8 mouse cellular contexts compared by ENCODE assay signal in genomic region chr8:123064072-123064471, GRCm38 (mm10). TPM values are rescaled to one million over a fixed set of nuclear protein-coding genes. Genes with fewer than 3 reads are reported as not detected.
DNase-seq lines count a peak whose midpoint lies in the region; ATAC-seq and TF ChIP-seq lines count a peak whose summit lies in the region.

No protein-coding gene starts in this region.

- TF ChIP-seq CTCF in lung, postnatal 0 days (IDR thresholded peaks at IDR 0.05): no peak
- no peak for TF ChIP-seq CTCF in small intestine, adult 2 months (IDR thresholded peaks at IDR 0.05; ENCODE audit: extremely low read depth, insufficient read length, insufficient replicate concordance, low read depth, low read length)

- intact Hi-C loops in left cerebral cortex, postnatal 4 days (cut with DNase I): loop anchor here (5.0 kb wide), 1 partner anchor 157 kb away; no protein-coding TSS in a partner anchor

- no peaks in the 10 kb centered on the region for H3K27me3 ChIP-seq in lung, postnatal 0 days (replicated peaks; ENCODE audit: insufficient read depth, low read length)
- H3K27me3 ChIP-seq in forebrain, embryonic 13.5 days: no peaks in the 10 kb centered on the region
- no peaks in the 10 kb centered on the region for H3K27me3 ChIP-seq in limb, embryonic 14.5 days (ENCODE audit: control insufficient read depth, insufficient read depth, low read length)
- H3K27me3 ChIP-seq in small intestine, adult 2 months (ENCODE audit: control insufficient read depth, insufficient read depth, low read length): no peaks in the 10 kb centered on the region

- TF ChIP-seq POLR2A in limb, embryonic 14.5 days (IDR thresholded peaks at IDR 0.05; ENCODE audit: borderline replicate concordance, extremely low read depth, insufficient read depth, insufficient read length): no peak
- no peak for TF ChIP-seq POLR2A in small intestine, adult 2 months (IDR thresholded peaks at IDR 0.05; ENCODE audit: low read depth, low read length)

- no peak for ATAC-seq in lung, postnatal 0 days
- no peak for ATAC-seq in forebrain, embryonic 13.5 days
- no peak for ATAC-seq in limb, embryonic 14.5 days (ENCODE audit: low FRiP score, low read depth)

- peaks cover 7% of the 10 kb centered on the region; the same call in 1 of the 2 replicates for H3K4me1 ChIP-seq in lung, postnatal 0 days (ENCODE audit: insufficient read depth, low read depth, low read length)
- H3K4me1 ChIP-seq in forebrain, embryonic 13.5 days: peaks cover 28% of the 10 kb centered on the region
- peaks cover 12% of the 10 kb centered on the region for H3K4me1 ChIP-seq in limb, embryonic 14.5 days (ENCODE audit: control insufficient read depth, insufficient read depth, low read length)
- H3K4me1 ChIP-seq in small intestine, adult 2 months (ENCODE audit: control insufficient read depth, insufficient read depth, insufficient read length, low read length): peaks cover 8% of the 10 kb centered on the region

- no peak overlapping the region for H3K9ac ChIP-seq in lung, postnatal 0 days (replicated peaks; ENCODE audit: low read depth)
- peak overlapping the region; percentile 87 for H3K9ac ChIP-seq in forebrain, embryonic 13.5 days
- peak overlapping the region; percentile 93; the same call in 1 of the 2 replicates for H3K9ac ChIP-seq in limb, embryonic 14.5 days (ENCODE audit: low read depth, low read length, severe bottlenecking)

- TF ChIP-seq EP300 in lung, postnatal 0 days (IDR thresholded peaks at IDR 0.05): no peak

- no peak for DNase-seq in lung, postnatal 0 days (ENCODE audit: low spot score)
- DNase-seq in lung, adult 18-20 months: no peak
- DNase-seq in limb, embryonic 14.5 days (ENCODE audit: low spot score): no peak
- no peak for DNase-seq in cerebellum, adult 11 months
- no peak for DNase-seq in adrenal gland, postnatal 14 days
- no peak for DNase-seq in left cerebral cortex, postnatal 4 days

- WGBS in lung, postnatal 0 days: 72% methylated on average over 4 of the region's 4 CpGs
- 79% methylated on average over 4 of the region's 4 CpGs for WGBS in forebrain, embryonic 13.5 days
- 61% methylated on average over 4 of the region's 4 CpGs for WGBS in limb, embryonic 14.5 days
- WGBS in small intestine, adult 2 months: 82% methylated on average over 4 of the region's 4 CpGs

- no peak overlapping the region for H3K4me3 ChIP-seq in lung, postnatal 0 days (ENCODE audit: low read depth, low read length)
- no peak overlapping the region for H3K4me3 ChIP-seq in forebrain, embryonic 13.5 days
- H3K4me3 ChIP-seq in limb, embryonic 14.5 days (replicated peaks; ENCODE audit: low read length): no peak overlapping the region
- no peak overlapping the region for H3K4me3 ChIP-seq in small intestine, adult 2 months (ENCODE audit: low read depth, low read length)

- no peaks in the 10 kb centered on the region for H3K36me3 ChIP-seq in lung, postnatal 0 days (ENCODE audit: insufficient read depth, low read length)
- peaks cover 7% of the 10 kb centered on the region for H3K36me3 ChIP-seq in forebrain, embryonic 13.5 days (ENCODE audit: poor library complexity, severe bottlenecking)
- H3K36me3 ChIP-seq in limb, embryonic 14.5 days (ENCODE audit: control insufficient read depth, insufficient read depth, low read length): peaks cover 13% of the 10 kb centered on the region
- no peaks in the 10 kb centered on the region; the same call in 1 of the 2 replicates for H3K36me3 ChIP-seq in small intestine, adult 2 months (ENCODE audit: control insufficient read depth, insufficient read depth, low read length)

- H3K27ac ChIP-seq in lung, postnatal 0 days (ENCODE audit: low read length): no peak overlapping the region
- H3K27ac ChIP-seq in forebrain, embryonic 13.5 days: no peak overlapping the region
- H3K27ac ChIP-seq in limb, embryonic 14.5 days (replicated peaks; ENCODE audit: low read depth, low read length): no peak overlapping the region
- H3K27ac ChIP-seq in small intestine, adult 2 months (ENCODE audit: insufficient read depth, low read depth, low read length): peak overlapping the region; percentile 86; the same call in 1 of the 2 replicates

- H3K9me3 ChIP-seq in lung, postnatal 0 days (ENCODE audit: low read length): no peaks in the 10 kb centered on the region
- H3K9me3 ChIP-seq in forebrain, embryonic 13.5 days (replicated peaks): no peaks in the 10 kb centered on the region
- H3K9me3 ChIP-seq in limb, embryonic 14.5 days (ENCODE audit: control insufficient read depth, low read length): no peaks in the 10 kb centered on the region

- H3K4me2 ChIP-seq in lung, postnatal 0 days (replicated peaks; ENCODE audit: low read depth, low read length): peak overlapping the region; percentile 89; the same call in 1 of the 2 replicates
- H3K4me2 ChIP-seq in forebrain, embryonic 13.5 days: peak overlapping the region; percentile 85
- peak overlapping the region; percentile 78 for H3K4me2 ChIP-seq in limb, embryonic 14.5 days (replicated peaks; ENCODE audit: low read depth, low read length, severe bottlenecking)

RNA-seq across cellular contexts. Expression of gene Spg7, which starts 1.3 kb away (rescaled TPM):
- 22.7 and 27.3 TPM in 2 replicates for polyA plus RNA-seq in lung, postnatal 0 days (2015; fragmentation: Nextera tagmentation; extraction: Ambion mirVana)
- 45.1 and 47.3 TPM in 2 replicates for polyA plus RNA-seq in forebrain, embryonic 13.5 days (2015; fragmentation: Nextera tagmentation; extraction: Ambion mirVana)
- 88.7 and 90.0 TPM in 2 replicates for polyA plus RNA-seq in limb, embryonic 14.5 days (2012; rRNA removed)
- polyA plus RNA-seq in limb, embryonic 14.5 days (2014; fragmentation: Nextera tagmentation; extraction: Ambion mirVana): 34.8 and 37.5 TPM in 2 replicates
- 54.1 and 132 TPM in 2 replicates for polyA plus RNA-seq in small intestine, adult 2 months (2012; rRNA removed)
- total RNA-seq in adrenal gland, postnatal 14 days (2021): 73.2 and 79.6 TPM in 2 replicates
- total RNA-seq in left cerebral cortex, postnatal 4 days (2021): 10 to 100 TPM; 73.8 to 79.7 TPM

RNA-seq across cellular contexts. Expression of gene Ankrd11, which starts 22.0 kb away (rescaled TPM):
- 46.5 and 60.1 TPM in 2 replicates for polyA plus RNA-seq in lung, postnatal 0 days (2015; fragmentation: Nextera tagmentation; extraction: Ambion mirVana)
- polyA plus RNA-seq in forebrain, embryonic 13.5 days (2015; fragmentation: Nextera tagmentation; extraction: Ambion mirVana): 34.3 and 35.6 TPM in 2 replicates
- polyA plus RNA-seq in limb, embryonic 14.5 days (2012; rRNA removed): 65.3 and 71.3 TPM in 2 replicates
- 83.7 and 102 TPM in 2 replicates for polyA plus RNA-seq in limb, embryonic 14.5 days (2014; fragmentation: Nextera tagmentation; extraction: Ambion mirVana)
- polyA plus RNA-seq in small intestine, adult 2 months (2012; rRNA removed): 23.9 and 79.9 TPM in 2 replicates
- total RNA-seq in adrenal gland, postnatal 14 days (2021): 90.6 and 102 TPM in 2 replicates
- 100 to 1,000 TPM; 138 to 143 TPM for total RNA-seq in left cerebral cortex, postnatal 4 days (2021)

RNA-seq across cellular contexts. Expression of gene Rpl13, which starts 38.1 kb away (rescaled TPM):
- 1,019 and 1,086 TPM in 2 replicates for polyA plus RNA-seq in lung, postnatal 0 days (2015; fragmentation: Nextera tagmentation; extraction: Ambion mirVana)
- 917 and 1,023 TPM in 2 replicates for polyA plus RNA-seq in forebrain, embryonic 13.5 days (2015; fragmentation: Nextera tagmentation; extraction: Ambion mirVana)
- 2,823 and 3,226 TPM in 2 replicates for polyA plus RNA-seq in limb, embryonic 14.5 days (2012; rRNA removed)
- polyA plus RNA-seq in limb, embryonic 14.5 days (2014; fragmentation: Nextera tagmentation; extraction: Ambion mirVana): 1,836 and 1,953 TPM in 2 replicates
- 2,280 and 2,994 TPM in 2 replicates for polyA plus RNA-seq in small intestine, adult 2 months (2012; rRNA removed)
- 587 and 646 TPM in 2 replicates for total RNA-seq in adrenal gland, postnatal 14 days (2021)
- 100 to 1,000 TPM; 539 to 588 TPM for total RNA-seq in left cerebral cortex, postnatal 4 days (2021)

RNA-seq across cellular contexts. Expression of gene Cpne7, which starts 53.1 kb away (rescaled TPM):
- 0.94 and 1.3 TPM in 2 replicates for polyA plus RNA-seq in lung, postnatal 0 days (2015; fragmentation: Nextera tagmentation; extraction: Ambion mirVana)
- 0.43 and 0.64 TPM in 2 replicates for polyA plus RNA-seq in forebrain, embryonic 13.5 days (2015; fragmentation: Nextera tagmentation; extraction: Ambion mirVana)
- polyA plus RNA-seq in limb, embryonic 14.5 days (2012; rRNA removed): 2.6 and 3.0 TPM in 2 replicates
- polyA plus RNA-seq in limb, embryonic 14.5 days (2014; fragmentation: Nextera tagmentation; extraction: Ambion mirVana): 0.50 and 0.86 TPM in 2 replicates
- 0.77 and 0.94 TPM in 2 replicates for polyA plus RNA-seq in small intestine, adult 2 months (2012; rRNA removed)
- total RNA-seq in adrenal gland, postnatal 14 days (2021): 6.0 and 7.0 TPM in 2 replicates
- total RNA-seq in left cerebral cortex, postnatal 4 days (2021): 10 to 100 TPM; 39.2 to 59.4 TPM
